Mouse (Mus musculus) neutrophil, adult 59 days (primary cell): ENCODE measurements around the gene Fam83d. TPM values are rescaled to one million over a fixed set of nuclear protein-coding genes. Genes with fewer than 3 reads are reported as not detected.

Experiments
- total RNA-seq, 2 experiments: library from RNA; stranded (reverse); gene quantifications; 1 replicate in 1 of 2; 2 replicates in 1 of 2; pipeline ENCODE4 v1.2.4; 2023

Fam83d gene
- 1 to 10 TPM; 8.8 to 9.0 TPM for total RNA-seq

DNA sequence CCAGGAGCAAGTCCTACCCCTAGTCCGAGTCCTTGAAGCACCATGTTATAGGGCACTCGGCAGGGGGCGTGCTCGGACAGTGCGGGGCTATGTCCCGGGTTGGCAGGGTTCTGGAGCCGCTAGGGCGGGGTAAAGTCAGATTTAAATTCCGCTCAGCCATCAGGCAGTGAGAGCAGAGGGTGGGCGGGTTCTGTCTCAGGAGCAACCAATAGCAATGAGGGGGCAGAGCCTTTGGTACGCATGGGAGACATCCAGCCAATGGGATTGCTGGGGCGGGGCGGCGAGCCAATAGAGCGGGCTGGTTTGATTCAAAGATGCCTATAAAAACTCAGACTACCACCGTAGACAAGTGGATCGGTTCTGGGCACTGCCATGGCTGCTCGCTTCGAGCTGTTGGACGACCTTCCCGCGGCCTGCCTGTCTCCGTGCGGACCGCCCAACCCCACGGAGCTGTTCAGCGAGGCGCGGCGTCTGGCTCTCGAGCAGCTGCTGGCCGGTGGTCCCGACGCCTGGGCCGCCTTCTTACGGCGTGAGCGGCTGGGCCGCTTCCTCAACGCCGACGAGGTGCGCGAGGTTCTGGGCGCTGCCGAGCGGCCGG, at the start of gene Fam83d:
Gene Fam83d, plus strand, starts transcription at position 352 of the 598 bp plus-strand sequence.

DNA sequence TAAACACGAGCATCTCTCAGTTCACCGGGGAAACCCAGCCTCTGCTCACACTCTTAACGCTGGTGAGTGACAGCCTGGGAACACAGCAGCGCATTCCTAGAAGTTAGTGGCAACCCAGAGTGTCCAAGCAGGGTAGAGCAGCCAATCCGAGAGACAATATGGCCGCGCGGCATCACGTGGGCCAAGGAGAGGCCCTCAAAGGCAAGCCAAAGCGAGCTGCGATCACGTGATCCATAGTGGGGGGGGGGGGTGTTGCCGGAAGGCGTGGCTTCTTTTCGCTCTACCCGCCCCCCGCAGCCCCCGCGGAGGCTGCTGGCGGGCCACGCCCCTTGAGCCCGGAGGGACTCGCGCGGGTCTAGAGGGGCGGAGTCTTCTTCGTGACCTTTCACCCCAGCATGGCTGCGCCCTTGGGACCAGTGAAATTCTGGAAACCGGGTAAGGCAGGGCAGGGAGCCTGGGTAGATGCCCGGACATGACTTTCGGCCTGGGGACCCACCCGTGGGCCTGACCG, 26.7 kb downstream of the Fam83d start, which contains the start of gene Dhx35:
Gene Dhx35, plus strand, starts transcription at position 314 of the 511 bp plus-strand sequence.

Other genes with a start within 250 kb of the Fam83d start
- under 1 TPM; 0.68 to 0.93 TPM for gene Slc32a1, start 157.3 kb upstream of the Fam83d start, total RNA-seq
- 10 to 100 TPM; 22.0 to 23.3 TPM for gene Actr5, start 143.2 kb upstream of the Fam83d start, total RNA-seq
- 1 to 10 TPM; 1.6 to 3.1 TPM for gene Ppp1r16b, start 102.7 kb upstream of the Fam83d start, total RNA-seq
- 10 to 100 TPM in 1 of 2 experiments, 1 to 10 TPM in 1; 8.8 to 10.1 TPM for gene Dhx35, start 26.7 kb downstream of the Fam83d start, total RNA-seq